Mouse (Mus musculus) brain, embryonic 14.5 days (tissue): ENCODE measurements around the gene Gm9112.
"Not testable (repeated sequence)": the region's sequence is repeated elsewhere in the genome, so short reads cannot be mapped to it uniquely, and the experiment has no call there.

Experiments used
- CTCF ChIP-seq: fragments of 200-500 bp; IDR thresholded peaks from 2 replicates; pipeline ENCODE4 v1.5.1; 2012; ENCODE audit warnings: inconsistent platforms, mild to moderate bottlenecking, moderate library complexity, borderline replicate concordance; ENCODE audit not compliant: insufficient read depth, insufficient read length; ENCODE audit errors: extremely low read depth
- POLR2A ChIP-seq: fragments of 200-500 bp; IDR thresholded peaks from 2 replicates; pipeline ENCODE4 v1.6.1; 2012; ENCODE audit warnings: mild to moderate bottlenecking, inconsistent platforms, borderline replicate concordance; ENCODE audit not compliant: poor library complexity, insufficient read depth, insufficient read length, severe bottlenecking; ENCODE audit errors: extremely low read depth

GRCm38 (mm10) chrX:102686872-102687271, 20.6 kb downstream of the Gm9112 start, which contains the start of gene Gm3880:
- TF ChIP-seq CTCF, POLR2A: not testable (repeated sequence)
